Mouse (Mus musculus) heart, embryonic 10.5 days (tissue): ENCODE measurements around the gene Rab7. TPM values are rescaled to one million over a fixed set of nuclear protein-coding genes. Genes with fewer than 3 reads are reported as not detected.
"Not testable (repeated sequence)": the region's sequence is repeated elsewhere in the genome, so short reads cannot be mapped to it uniquely, and the experiment has no call there.

Experiments
- DNase-seq: peaks from one replicate; pipeline ENCODE4 v3.0.0-alpha.2; 2017; ENCODE audit warnings: low spot score
- H3K27ac ChIP-seq: fragments of 300-500 bp; sonication (generic); 2 replicates; pipeline ENCODE4 v1.5.1; 2016; ENCODE audit warnings: mild to moderate bottlenecking
- H3K27me3 ChIP-seq: fragments of 300-500 bp; sonication (generic); 2 replicates; pipeline ENCODE4 v1.6.1; 2016; ENCODE audit warnings: mild to moderate bottlenecking; ENCODE audit not compliant: poor library complexity, insufficient read depth, severe bottlenecking
- H3K36me3 ChIP-seq: fragments of 300-500 bp; sonication (generic); 2 replicates; pipeline ENCODE4 v1.6.1; 2016; ENCODE audit warnings: mild to moderate bottlenecking, moderate library complexity
- H3K4me1 ChIP-seq: fragments of 300-500 bp; sonication (generic); 2 replicates; pipeline ENCODE4 v1.6.1; 2016; ENCODE audit warnings: mild to moderate bottlenecking
- H3K4me3 ChIP-seq: fragments of 300-500 bp; sonication (generic); 2 replicates; pipeline ENCODE4 v1.5.1; 2016; ENCODE audit warnings: mild to moderate bottlenecking, moderate library complexity
- H3K9me3 ChIP-seq: fragments of 300-500 bp; sonication (generic); 2 replicates; pipeline ENCODE4 v1.6.1; 2016; ENCODE audit warnings: mild to moderate bottlenecking, moderate library complexity
- WGBS: fragments of 180-500 bp; shearing (Covaris S2); methylation state at CpG from one replicate; pipeline ENCODE4 v1.1.7; 2016; 5-methylcytosine and 5-hydroxymethylcytosine counted together
- microRNA-seq: library from miRNA; unstranded; fragments of <30 nt; microRNA quantifications from one replicate; pipeline ENCODE4, GENCODE M21; 2017
- polyA plus RNA-seq: library from polyadenylated mRNA; unstranded; fragments of >200 nt; fragmentation: Nextera tagmentation; extraction: Ambion mirVana; gene quantifications from 2 replicates; pipeline ENCODE4 v1.2.1, GENCODE M21; 2016

The Rab7 gene
- polyA plus RNA-seq, 1 experiment from 2014 or later = 217 TPM

DNA sequence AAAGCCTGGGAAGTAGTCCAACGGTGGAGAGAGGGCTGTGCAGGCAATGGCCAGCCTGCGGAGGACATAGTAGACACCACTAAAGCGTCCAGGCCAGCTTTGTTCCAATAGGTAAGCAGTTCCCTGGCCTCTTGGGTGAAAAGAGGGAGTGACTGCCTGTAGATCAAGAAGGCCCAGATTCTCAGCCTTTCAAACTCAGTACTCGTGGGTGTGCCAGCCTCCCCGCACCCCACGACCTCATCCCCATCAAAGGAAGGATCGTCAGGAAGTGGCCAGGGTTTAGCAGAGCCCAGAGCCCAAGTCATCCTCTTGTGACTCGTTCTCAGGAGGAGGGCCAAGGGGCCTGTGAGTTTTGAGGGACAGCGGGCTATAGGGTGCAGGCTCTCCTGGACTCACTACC, 62.6 kb downstream of the Rab7 start:
- WGBS = 65% methylated on average over 9 of the region's 9 CpGs

DNA sequence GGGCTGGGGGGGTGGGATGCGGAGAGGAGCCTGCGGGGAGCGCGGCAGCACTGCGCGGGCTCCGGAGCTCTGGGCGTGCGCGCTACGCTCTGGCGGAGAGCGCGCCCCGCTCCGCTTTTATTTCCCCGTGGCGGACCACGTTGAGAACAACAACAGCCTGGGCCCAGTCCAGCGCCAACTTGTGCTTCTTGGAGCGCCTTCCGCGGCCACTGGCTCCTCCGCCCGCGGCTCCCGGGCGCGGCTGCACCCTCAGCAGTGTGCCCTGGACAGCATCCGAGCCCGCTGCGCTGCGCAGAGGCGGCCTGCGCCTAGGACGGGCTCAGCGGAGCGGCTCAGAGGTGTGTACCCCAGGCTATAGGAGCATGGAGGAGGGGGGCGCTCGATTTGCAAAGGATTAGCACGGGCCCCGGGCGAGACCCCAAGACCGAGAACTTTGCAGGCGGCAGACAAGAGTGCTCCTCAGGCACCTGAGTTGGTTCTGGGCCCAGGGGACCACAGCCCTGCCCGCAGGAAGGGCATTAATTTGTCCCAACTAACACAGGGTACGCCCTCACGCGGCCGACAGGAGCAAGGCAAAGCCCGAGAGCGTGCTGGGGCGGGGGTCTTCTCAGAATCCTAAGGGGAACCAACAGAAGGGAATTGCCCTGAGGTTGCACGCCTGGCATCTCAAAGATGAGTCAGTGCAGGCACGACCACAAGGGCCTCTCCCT, 63.4 kb downstream of the Rab7 start, which contains the start of gene H1fx:
Gene H1fx, minus strand, starts transcription at position 91 of the 710 bp plus-strand sequence.
- Histone ChIP-seq H3K4me3 (peak within 1 kb of the TSS; percentile 81), H3K27me3 (no peaks in the 10 kb centered on the region), H3K9me3 (no peaks in the 10 kb centered on the region), H3K27ac (peak within 1 kb of the TSS; percentile 92), H3K4me1 (peaks cover 26% of the 10 kb centered on the region), H3K36me3 (peaks cover 21% of the 10 kb centered on the region; the same call in 1 of the 2 replicates)
- peak; percentile 85 for DNase-seq
- under 1% methylated on average over 55 of the region's 55 CpGs for WGBS

More for the DNA sequence above, 62.6 kb downstream of the Rab7 start:
- Histone ChIP-seq H3K27ac (peak overlapping the region; percentile 92), H3K9me3 (no peaks in the 10 kb centered on the region), H3K4me3 (peak overlapping the region; percentile 81), H3K4me1 (peaks cover 26% of the 10 kb centered on the region), H3K27me3 (no peaks in the 10 kb centered on the region), H3K36me3 (peaks cover 21% of the 10 kb centered on the region; the same call in 1 of the 2 replicates)
- DNase-seq = no peak

DNA sequence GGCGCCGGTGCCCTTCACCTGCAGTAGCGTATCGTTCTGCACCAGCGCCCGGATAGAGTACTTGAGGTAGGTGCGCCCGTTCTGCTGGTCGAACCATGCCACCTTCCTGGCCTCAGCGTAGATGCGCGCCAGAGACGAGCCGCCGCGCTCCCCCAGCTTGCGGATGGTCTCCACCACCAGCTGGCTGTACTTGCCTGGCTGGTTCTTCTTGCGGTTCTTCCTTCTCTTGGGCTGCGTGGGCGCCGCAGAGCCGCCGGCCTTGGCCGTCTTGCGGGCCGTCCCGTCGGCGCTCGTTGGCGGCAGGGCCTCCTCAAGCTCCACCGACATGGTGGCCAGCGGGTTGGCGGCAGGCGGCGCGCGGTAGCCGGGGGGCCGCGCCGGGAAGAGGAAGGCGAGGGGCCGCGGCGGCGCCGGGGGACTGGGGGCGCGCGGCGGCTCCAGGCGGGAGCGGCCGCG, 64.0 kb downstream of the Rab7 start:
- WGBS = 5% methylated on average over 56 of the region's 56 CpGs
- Histone ChIP-seq H3K27me3 (no peaks in the 10 kb centered on the region), H3K4me1 (peaks cover 26% of the 10 kb centered on the region), H3K9me3 (no peaks in the 10 kb centered on the region), H3K36me3 (peaks cover 16% of the 10 kb centered on the region; the same call in 1 of the 2 replicates), H3K4me3 (peak overlapping the region; percentile 81), H3K27ac (peak overlapping the region; percentile 92)
- DNase-seq = peak; percentile 76

DNA sequence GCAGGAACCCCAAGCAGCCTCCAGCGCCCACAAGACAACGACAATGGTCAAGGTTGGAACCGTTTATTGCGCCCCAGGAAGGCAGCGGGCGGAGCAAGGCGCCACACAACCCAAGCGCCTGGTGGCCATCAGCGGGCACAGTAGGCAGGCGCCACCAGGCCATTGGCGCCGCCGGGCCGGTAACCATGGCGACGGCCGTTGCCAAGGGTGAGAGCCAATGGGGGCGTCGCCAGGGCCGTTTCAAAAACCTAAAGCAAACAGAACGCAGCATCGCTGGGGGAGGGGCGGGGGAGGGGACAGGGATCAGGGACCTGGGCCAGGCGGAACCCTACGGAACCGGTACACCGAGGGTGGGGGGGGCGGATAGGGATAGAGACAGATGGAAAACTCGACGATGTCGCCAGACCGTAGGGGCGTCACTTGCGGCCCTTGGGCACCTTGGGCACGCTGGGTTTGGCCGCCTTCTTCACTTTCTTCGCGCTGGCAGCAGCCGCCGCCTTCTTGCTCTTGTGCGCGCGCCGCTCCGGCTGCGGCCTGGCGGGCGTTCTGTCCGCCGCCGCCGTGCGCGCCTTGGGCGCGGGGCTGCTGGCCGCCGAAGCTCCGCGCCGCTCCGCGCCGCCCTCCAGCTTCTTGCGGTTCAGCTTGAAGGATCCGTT, 64.6 kb downstream of the Rab7 start:
- peak overlapping the region; percentile 81 for H3K4me3 ChIP-seq
- no peaks in the 10 kb centered on the region for H3K27me3 ChIP-seq
- H3K36me3 ChIP-seq = peaks cover 16% of the 10 kb centered on the region; the same call in 1 of the 2 replicates
- H3K27ac ChIP-seq = peak overlapping the region; percentile 92
- under 1% methylated on average over 66 of the region's 66 CpGs for whole genome bisulfite sequencing
- H3K9me3 ChIP-seq = no peaks in the 10 kb centered on the region
- H3K4me1 ChIP-seq = peaks cover 26% of the 10 kb centered on the region
- DNase-seq = peak; percentile 89

DNA sequence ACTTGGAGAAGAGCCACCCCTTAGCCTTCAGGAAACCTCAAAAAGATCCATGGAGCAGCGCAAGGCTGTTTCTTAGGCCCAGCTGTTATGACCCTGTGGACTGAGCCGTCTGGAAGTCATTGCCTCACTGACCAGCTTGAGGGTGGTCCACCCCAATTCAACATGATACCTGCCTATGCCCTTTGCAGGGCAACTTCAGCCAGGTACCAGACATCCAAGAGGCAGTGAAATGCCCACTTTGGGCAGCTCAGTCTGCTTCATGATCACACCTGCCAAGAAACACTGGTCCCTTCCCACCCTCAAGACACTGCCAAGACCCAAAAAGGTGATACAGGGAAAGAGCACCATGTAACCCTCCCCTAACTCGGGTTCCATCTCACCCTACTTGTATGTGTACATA, 65.3 kb downstream of the Rab7 start:
- 87% methylated on average over 3 of the region's 3 CpGs for WGBS
- peaks cover 26% of the 10 kb centered on the region for H3K4me1 ChIP-seq
- H3K27ac ChIP-seq = peak overlapping the region; percentile 92; the same call in 1 of the 2 replicates
- no peak for DNase-seq
- no peaks in the 10 kb centered on the region for H3K9me3 ChIP-seq
- no peaks in the 10 kb centered on the region for H3K27me3 ChIP-seq
- H3K36me3 ChIP-seq = peaks cover 10% of the 10 kb centered on the region; the same call in 1 of the 2 replicates
- peak overlapping the region; percentile 81; the same call in 1 of the 2 replicates for H3K4me3 ChIP-seq

DNA sequence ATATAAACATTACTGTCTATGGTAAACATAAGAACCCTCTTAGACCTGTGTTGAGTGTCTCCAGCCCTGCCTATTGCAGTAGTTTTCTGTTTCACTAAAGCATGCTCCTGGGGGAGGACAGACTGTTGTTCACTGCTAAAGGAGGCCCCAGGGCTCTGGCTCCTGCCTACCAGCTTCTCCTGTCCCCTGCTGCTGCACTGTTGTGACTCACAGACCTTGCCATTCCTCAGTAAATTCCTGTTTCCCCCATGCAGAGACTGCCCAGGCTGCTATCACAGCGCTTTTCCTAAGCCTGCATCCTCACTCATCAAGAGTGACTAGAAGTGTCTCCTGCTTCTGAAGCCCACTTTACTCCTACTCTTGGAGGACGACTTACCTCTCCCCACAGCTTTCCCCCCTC, 75.0 kb downstream of the Rab7 start:
- no peak overlapping the region for H3K4me3 ChIP-seq
- no peaks in the 10 kb centered on the region for H3K36me3 ChIP-seq
- no peaks in the 10 kb centered on the region for H3K27me3 ChIP-seq
- no peak overlapping the region for H3K27ac ChIP-seq
- WGBS = 18% methylated on average over 2 of the region's 2 CpGs
- H3K9me3 ChIP-seq = no peaks in the 10 kb centered on the region
- no peak for DNase-seq
- no peaks in the 10 kb centered on the region for H3K4me1 ChIP-seq

DNA sequence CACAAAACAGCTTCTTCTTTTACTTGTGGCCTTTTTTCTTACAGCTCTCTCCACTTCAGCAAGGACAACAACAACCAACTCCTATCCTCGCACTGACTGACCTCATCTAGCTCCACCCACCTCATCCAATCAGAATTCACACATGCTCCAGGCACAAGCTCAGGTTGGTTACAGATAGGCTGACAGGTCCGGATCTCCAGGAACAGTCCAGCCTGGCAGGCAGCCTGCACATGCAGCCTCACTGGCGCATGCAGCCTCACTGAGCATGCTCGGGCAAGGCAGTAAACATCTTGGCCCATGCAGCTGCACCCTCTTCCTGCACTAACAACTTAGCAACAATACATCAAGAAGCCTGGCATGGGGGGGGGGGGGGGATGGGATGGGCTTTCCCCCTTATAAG, 82.6 kb downstream of the Rab7 start:
- WGBS = 62% methylated on average over 4 of the region's 4 CpGs
- not testable (repeated sequence) for H3K9me3 ChIP-seq, H3K27ac ChIP-seq, DNase-seq, H3K4me3 ChIP-seq, H3K4me1 ChIP-seq, H3K36me3 ChIP-seq, H3K27me3 ChIP-seq

Small RNA genes lying within 50 kb of the gene (microRNA-seq; reads per million reads assigned to microRNA genes)
- 0.76 reads per million for gene Gm47286

Other genes starting within 250 kb of the Rab7 start
- 4.4 and 5.1 TPM in 2 replicates for gene Rab43, start 233.1 kb downstream of the Rab7 start, polyA plus RNA-seq
- gene Gm45140, start 209.5 kb downstream of the Rab7 start, polyA plus RNA-seq = 2.3 and 2.5 TPM in 2 replicates
- gene Isy1, start 206.5 kb downstream of the Rab7 start, polyA plus RNA-seq = 31.6 and 44.0 TPM in 2 replicates
- 999 and 1,260 TPM in 2 replicates for gene Cnbp, start 194.2 kb downstream of the Rab7 start, polyA plus RNA-seq
- gene Copg1, start 157.5 kb downstream of the Rab7 start, polyA plus RNA-seq = 173 and 179 TPM in 2 replicates
- 34.8 and 44.5 TPM in 2 replicates for gene Hmces, start 131.3 kb downstream of the Rab7 start, polyA plus RNA-seq
- gene H1fx, start 63.6 kb downstream of the Rab7 start, polyA plus RNA-seq = 11.1 and 18.7 TPM in 2 replicates
- 268 and 346 TPM in 2 replicates for gene Rpn1, start 39.2 kb upstream of the Rab7 start, polyA plus RNA-seq
- 24.5 and 24.8 TPM in 2 replicates for gene Gata2, start 148.6 kb upstream of the Rab7 start, polyA plus RNA-seq
- not detected in 2 replicates for gene Dnajb8, start 177.0 kb upstream of the Rab7 start, polyA plus RNA-seq